Mouse (Mus musculus): ENCODE measurements at regions not wholly inside any gene's neighbourhood (a gene's known extent, or its start where the extent isn't known, plus 50 kb on each side); places are given as distances from the start of the nearest gene placed in this dataset.
"Not testable (repeated sequence)": the region's sequence is repeated elsewhere in the genome, so short reads cannot be mapped to it uniquely, and the experiment has no call there.

DNA sequence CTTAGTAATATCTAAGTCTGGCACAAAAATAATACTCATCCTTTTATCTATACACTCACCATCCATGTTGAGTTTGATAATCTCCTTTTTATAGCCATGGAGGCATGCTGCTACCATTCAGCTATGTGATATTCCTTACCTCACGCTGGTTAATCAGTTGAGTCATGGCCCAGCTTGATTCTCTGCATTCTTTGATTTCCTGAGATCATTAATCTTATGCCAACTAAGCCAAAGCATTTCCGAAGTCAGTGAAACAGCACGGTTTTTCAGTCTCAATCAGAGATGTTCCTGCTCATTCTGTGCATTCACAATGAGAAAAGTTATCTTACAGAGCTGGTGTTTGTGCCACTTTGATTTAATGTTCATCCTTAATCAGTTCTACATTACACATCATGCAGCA, 380.7 kb upstream of the Dsel start:
- ATAC-seq (ENCODE audit: low FRiP score, low TSS enrichment) (no peak), DNase-seq (peak; percentile 9)
- Histone ChIP-seq H3K4me1 (ENCODE audit: control insufficient read depth, insufficient read depth, low read length) (no peaks in the 10 kb centered on the region), H3K9ac (replicated peaks; ENCODE audit: low read length) (no peak overlapping the region), H3K27me3 (ENCODE audit: control insufficient read depth, insufficient read depth, low read length) (no peaks in the 10 kb centered on the region), H3K36me3 (ENCODE audit: control insufficient read depth, insufficient read depth, low read length) (no peaks in the 10 kb centered on the region), H3K4me2 (ENCODE audit: low read length) (no peak overlapping the region), H3K27ac (replicated peaks; ENCODE audit: low read depth, low read length) (no peak overlapping the region), H3K9me3 (ENCODE audit: control insufficient read depth, low read length) (no peaks in the 10 kb centered on the region), H3K4me3 (replicated peaks; ENCODE audit: low read depth, low read length) (no peak overlapping the region)
- 57% methylated on average over 3 of the region's 3 CpGs for WGBS

DNA sequence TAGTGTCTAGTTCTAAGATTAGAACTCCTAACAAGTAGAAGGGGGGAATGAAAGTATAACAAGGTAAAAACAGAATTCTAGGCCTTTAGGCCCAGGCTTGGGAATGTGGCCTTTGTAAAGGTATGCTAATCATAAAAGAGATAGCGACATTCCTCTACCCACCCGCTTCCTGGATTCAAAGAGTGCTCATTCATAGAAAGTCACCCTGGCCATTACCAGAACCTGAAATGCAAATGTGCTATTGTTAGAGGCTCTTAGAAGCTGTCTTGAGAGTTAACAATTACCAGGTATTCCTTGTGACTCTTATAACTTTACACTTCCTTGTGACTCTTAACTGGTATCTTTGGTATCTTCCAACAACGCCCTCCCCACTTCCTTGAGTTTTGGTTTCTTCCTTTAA, 360.8 kb upstream of the Dsel start:
- H3K9ac ChIP-seq (replicated peaks; ENCODE audit: low read length); H3K4me2 ChIP-seq (ENCODE audit: low read length); H3K27me3 ChIP-seq (ENCODE audit: control insufficient read depth, insufficient read depth, low read length); H3K36me3 ChIP-seq (ENCODE audit: control insufficient read depth, insufficient read depth, low read length); H3K27ac ChIP-seq (replicated peaks; ENCODE audit: low read depth, low read length); H3K9me3 ChIP-seq (ENCODE audit: control insufficient read depth, low read length); ATAC-seq (ENCODE audit: low FRiP score, low TSS enrichment); H3K4me3 ChIP-seq (replicated peaks; ENCODE audit: low read depth, low read length); DNase-seq; H3K4me1 ChIP-seq (ENCODE audit: control insufficient read depth, insufficient read depth, low read length): not testable (repeated sequence)
- 92% methylated on average over 3 of the region's 3 CpGs for WGBS

- 85% methylated on average over 2 of the region's 2 CpGs for WGBS
- Histone ChIP-seq H3K4me1 (ENCODE audit: control insufficient read depth, insufficient read depth, low read length) (no peaks in the 10 kb centered on the region), H3K9ac (replicated peaks; ENCODE audit: low read length) (no peak overlapping the region), H3K36me3 (ENCODE audit: control insufficient read depth, insufficient read depth, low read length) (no peaks in the 10 kb centered on the region), H3K27me3 (ENCODE audit: control insufficient read depth, insufficient read depth, low read length) (no peaks in the 10 kb centered on the region), H3K27ac (replicated peaks; ENCODE audit: low read depth, low read length) (no peak overlapping the region), H3K9me3 (ENCODE audit: control insufficient read depth, low read length) (no peaks in the 10 kb centered on the region), H3K4me3 (replicated peaks; ENCODE audit: low read depth, low read length) (no peak overlapping the region), H3K4me2 (ENCODE audit: low read length) (no peak overlapping the region)
- DNase-seq (no peak), ATAC-seq (ENCODE audit: low FRiP score, low TSS enrichment) (no peak)
Observed at GRCm38 (mm10) chr1:112192604-112193003, 327.9 kb upstream of the Dsel start.

DNA sequence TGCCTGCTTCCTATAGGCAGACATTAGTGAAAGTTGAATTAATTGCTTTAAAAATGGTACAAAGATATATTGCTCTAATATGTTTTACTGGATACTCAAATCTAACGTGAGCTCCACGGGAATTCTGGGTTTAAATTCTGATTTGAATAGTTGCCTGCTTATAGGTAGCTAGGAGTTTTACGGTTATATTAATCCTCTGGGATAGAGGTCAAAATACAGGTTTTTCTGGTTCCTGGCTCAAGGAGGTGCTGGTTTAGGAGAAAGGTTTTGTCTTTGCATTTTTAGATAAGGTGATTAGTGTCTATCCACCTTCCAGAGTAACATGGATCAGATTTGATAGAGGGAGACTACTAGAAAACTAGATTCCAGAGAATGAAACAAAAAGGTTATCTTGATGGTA, 315.7 kb upstream of the Dsel start:
- Histone ChIP-seq H3K4me2 (ENCODE audit: low read length) (no peak overlapping the region), H3K4me1 (ENCODE audit: control insufficient read depth, insufficient read depth, low read length) (no peaks in the 10 kb centered on the region), H3K9ac (replicated peaks; ENCODE audit: low read length) (no peak overlapping the region), H3K36me3 (ENCODE audit: control insufficient read depth, insufficient read depth, low read length) (no peaks in the 10 kb centered on the region), H3K27ac (replicated peaks; ENCODE audit: low read depth, low read length) (no peak overlapping the region), H3K9me3 (ENCODE audit: control insufficient read depth, low read length) (no peaks in the 10 kb centered on the region), H3K4me3 (replicated peaks; ENCODE audit: low read depth, low read length) (no peak overlapping the region), H3K27me3 (ENCODE audit: control insufficient read depth, insufficient read depth, low read length) (no peaks in the 10 kb centered on the region)
- no peak for DNase-seq
- ATAC-seq (ENCODE audit: low FRiP score, low TSS enrichment), result no peak
- WGBS, result 88% methylated on average over 3 of the region's 3 CpGs
